Mouse (Mus musculus) E14TG2a.4 (cell line): ENCODE data around the gene Zcchc14.
A peak's percentile ranks its signal among the peaks of the same experiment; 100 is the strongest.

Experiments used
- H3K27me3 ChIP-seq: 2 replicates; pipeline ENCODE4 v1.6.1; 2014; ENCODE audit warnings: low read length, control low read depth; ENCODE audit not compliant: insufficient read depth
- H3K36me3 ChIP-seq: 2 replicates; pipeline ENCODE4 v1.6.1; 2014; ENCODE audit warnings: low read length, control low read depth; ENCODE audit not compliant: insufficient read depth
- H3K4me1 ChIP-seq: replicated peaks from 2 replicates; pipeline ENCODE4 v1.6.1; 2014; ENCODE audit warnings: low read depth, low read length, control low read depth
- H3K4me3 ChIP-seq: replicated peaks from 2 replicates; pipeline ENCODE4 v1.5.1; 2014; ENCODE audit warnings: mild to moderate bottlenecking, low read length
- H3K9me3 ChIP-seq: 2 replicates; pipeline ENCODE4 v1.6.1; 2014; ENCODE audit warnings: low read length, control low read depth
- CTCF ChIP-seq: conservative IDR thresholded peaks from 2 replicates; pipeline ENCODE4 v1.5.1; 2014; ENCODE audit warnings: low read length
- NANOG ChIP-seq: IDR thresholded peaks from 2 replicates; pipeline ENCODE4 v1.6.1; 2014; ENCODE audit warnings: borderline replicate concordance, low read length, mixed read lengths
- POU5F1 ChIP-seq: IDR thresholded peaks from 2 replicates; pipeline ENCODE4 v1.6.1; 2014; ENCODE audit warnings: low read length, borderline replicate concordance

Gene Zcchc14

GRCm38 (mm10) chr8:121552506-121552905 is 100.2 kb downstream of the Zcchc14 start:
- Histone ChIP-seq H3K9me3 (no peaks in the 10 kb centered on the region), H3K4me3 (peak overlapping the region; percentile 45; the same call in 1 of the 2 replicates), H3K4me1 (peaks cover 66% of the 10 kb centered on the region), H3K27me3 (no peaks in the 10 kb centered on the region), H3K36me3 (peaks cover 63% of the 10 kb centered on the region)
- TF ChIP-seq CTCF (no peak), NANOG (no peak), POU5F1 (no peak)

GRCm38 (mm10) chr8:121551065-121551985 is 101.4 kb downstream of the Zcchc14 start:
- no peak for TF ChIP-seq NANOG
- no peak for TF ChIP-seq CTCF
- no peak for TF ChIP-seq POU5F1
- Histone ChIP-seq H3K4me1 (peaks cover 61% of the 10 kb centered on the region), H3K9me3 (no peaks in the 10 kb centered on the region), H3K36me3 (peaks cover 63% of the 10 kb centered on the region), H3K27me3 (no peaks in the 10 kb centered on the region), H3K4me3 (peak overlapping the region; percentile 43)

DNA sequence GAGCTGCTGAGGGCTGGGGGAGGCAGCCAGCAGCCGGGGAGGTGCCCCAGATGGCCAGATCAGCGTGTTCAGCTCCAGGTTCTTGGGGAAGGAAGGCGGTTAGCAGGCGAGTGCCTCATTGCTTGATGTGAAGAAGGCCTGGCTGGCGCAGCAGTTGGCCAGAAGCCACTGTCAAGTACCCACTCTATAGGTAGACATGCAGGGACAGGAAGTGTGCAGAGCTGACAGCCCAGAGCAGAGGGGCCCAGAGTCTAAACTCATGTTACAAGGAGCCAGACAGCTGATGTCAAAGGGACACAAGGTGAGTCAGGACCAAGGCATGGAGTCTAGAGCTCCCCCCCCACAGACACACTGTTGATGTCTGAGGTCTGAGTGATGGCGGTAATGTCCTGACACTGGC is 102.6 kb downstream of the Zcchc14 start:
- no peaks in the 10 kb centered on the region for H3K9me3 ChIP-seq
- peaks cover 52% of the 10 kb centered on the region for H3K36me3 ChIP-seq
- peaks cover 52% of the 10 kb centered on the region for H3K4me1 ChIP-seq
- H3K4me3 ChIP-seq = no peak overlapping the region
- no peak for TF ChIP-seq POU5F1
- no peaks in the 10 kb centered on the region for H3K27me3 ChIP-seq
